Mouse (Mus musculus) T-cell, adult 2 months (primary cell): ENCODE data around the gene Tmbim6.
"Not testable (repeated sequence)": the region's sequence is repeated elsewhere in the genome, so short reads cannot be mapped to it uniquely, and the experiment has no call there.

Experiments
- DNase-seq: peaks from one replicate; pipeline ENCODE4 v3.0.0; 2022; ENCODE audit warnings: low spot score

Gene Tmbim6

GRCm38 (mm10) chr15:99417692-99418271, 25.1 kb downstream of the Tmbim6 start:
- no peak for DNase-seq

GRCm38 (mm10) chr15:99420101-99420500, 27.4 kb downstream of the Tmbim6 start:
- no peak for DNase-seq

- DNase-seq, result no peak
Measured at GRCm38 (mm10) chr15:99420521-99421014, 27.9 kb downstream of the Tmbim6 start.

- DNase-seq, result peak; percentile 16
Measured at GRCm38 (mm10) chr15:99421152-99421551, 28.5 kb downstream of the Tmbim6 start.

- DNase-seq, result no peak
Measured at GRCm38 (mm10) chr15:99421676-99422075, 29.0 kb downstream of the Tmbim6 start.

GRCm38 (mm10) chr15:99422551-99422950, 29.9 kb downstream of the Tmbim6 start:
- no peak for DNase-seq

- DNase-seq, result no peak
Measured at GRCm38 (mm10) chr15:99423131-99423530, 30.4 kb downstream of the Tmbim6 start.

- no peak for DNase-seq
Measured at GRCm38 (mm10) chr15:99423884-99424283, 31.2 kb downstream of the Tmbim6 start.

GRCm38 (mm10) chr15:99430394-99430793, 37.7 kb downstream of the Tmbim6 start:
- peak; percentile 12 for DNase-seq

GRCm38 (mm10) chr15:99431063-99431462, 38.4 kb downstream of the Tmbim6 start:
- DNase-seq, result no peak

GRCm38 (mm10) chr15:99431504-99431903, 38.8 kb downstream of the Tmbim6 start:
- DNase-seq, result no peak

- no peak for DNase-seq
Measured at GRCm38 (mm10) chr15:99431967-99432366, 39.3 kb downstream of the Tmbim6 start.

GRCm38 (mm10) chr15:99433081-99433718, 40.5 kb downstream of the Tmbim6 start:
- no peak for DNase-seq

- DNase-seq, result no peak
Measured at GRCm38 (mm10) chr15:99433913-99434312, 41.2 kb downstream of the Tmbim6 start.

- no peak for DNase-seq
Measured at GRCm38 (mm10) chr15:99438966-99439698, 46.5 kb downstream of the Tmbim6 start.

GRCm38 (mm10) chr15:99440112-99440815, 47.6 kb downstream of the Tmbim6 start:
- DNase-seq, result no peak

- no peak for DNase-seq
Measured at GRCm38 (mm10) chr15:99440816-99441457, 48.3 kb downstream of the Tmbim6 start.

GRCm38 (mm10) chr15:99442358-99442757, 49.7 kb downstream of the Tmbim6 start:
- DNase-seq, result no peak

- no peak for DNase-seq
Measured at GRCm38 (mm10) chr15:99445567-99445966, 52.9 kb downstream of the Tmbim6 start.

- not testable (repeated sequence) for DNase-seq
Measured at GRCm38 (mm10) chr15:99446136-99446535, 53.5 kb downstream of the Tmbim6 start.

GRCm38 (mm10) chr15:99449131-99449750, 56.6 kb downstream of the Tmbim6 start:
- no peak for DNase-seq
